ENCODE assay signal across 17 mouse cellular contexts in genomic region chr3:156766171-156766845, GRCm38 (mm10).
DNase-seq lines count a peak whose midpoint lies in the region; ATAC-seq lines count a peak whose summit lies in the region.
"Had no signal": no experiment of that assay in that cellular context is flagged by ENCODE, and none has a peak within 500 bp of the region (broad histone marks: within the 10 kb centered on the region; RNA-seq: fewer than 3 reads in every experiment).

No protein-coding gene starts in this region.

- no peak for ATAC-seq in heart, embryonic 15.5 days (replicated peaks; ENCODE audit: insufficient number of reproducible peaks, insufficient read depth, low FRiP score, low read depth)
- ATAC-seq in heart, embryonic 11.5 days (replicated peaks; ENCODE audit: insufficient number of reproducible peaks, low FRiP score, low TSS enrichment) = no peak
- ATAC-seq in lung, embryonic 16.5 days (ENCODE audit: low read depth) = 0 out of 2 replicates have a peak, but pooled peaks have one; percentile 36
- ATAC-seq in CD4-positive, CD25-positive, alpha-beta regulatory T cell, adult 4 months = no peak
- ATAC-seq: intestine, embryonic 16.5 days had no signal

- no peaks in the 10 kb centered on the region for H3K27me3 ChIP-seq in heart, embryonic 15.5 days
- no peaks in the 10 kb centered on the region for H3K27me3 ChIP-seq in heart, embryonic 11.5 days (ENCODE audit: control insufficient read depth, insufficient read depth, low read length)
- no peaks in the 10 kb centered on the region for H3K27me3 ChIP-seq in lung, embryonic 16.5 days (ENCODE audit: control insufficient read depth, insufficient read depth, low read depth, low read length)
- H3K27me3 ChIP-seq: heart, embryonic 13.5 days; hindbrain, embryonic 12.5 days; liver, embryonic 15.5 days had no signal

- 45% methylated on average over 2 of the region's 2 CpGs for WGBS in heart, embryonic 15.5 days
- 40% methylated on average over 2 of the region's 2 CpGs for WGBS in heart, embryonic 11.5 days (ENCODE audit: insufficient replicate concordance)
- 30% methylated on average over 2 of the region's 2 CpGs for WGBS in lung, embryonic 16.5 days

- no peaks in the 10 kb centered on the region for H3K36me3 ChIP-seq in heart, embryonic 15.5 days
- H3K36me3 ChIP-seq in heart, embryonic 11.5 days (ENCODE audit: control insufficient read depth, insufficient read depth, low read length) = no peaks in the 10 kb centered on the region
- no peaks in the 10 kb centered on the region for H3K36me3 ChIP-seq in lung, embryonic 16.5 days (ENCODE audit: control insufficient read depth, insufficient read depth, low read length)
- H3K36me3 ChIP-seq: heart, embryonic 13.5 days; hindbrain, embryonic 12.5 days; liver, embryonic 15.5 days had no signal

- peaks cover 11% of the 10 kb centered on the region; the same call in 1 of the 2 replicates for H3K4me1 ChIP-seq in heart, embryonic 15.5 days (replicated peaks)
- H3K4me1 ChIP-seq in heart, embryonic 11.5 days (ENCODE audit: control insufficient read depth, insufficient read depth, low read length) = no peaks in the 10 kb centered on the region
- H3K4me1 ChIP-seq in lung, embryonic 16.5 days (replicated peaks; ENCODE audit: control insufficient read depth, insufficient read depth, low read length) = peaks cover 11% of the 10 kb centered on the region; the same call in 1 of the 2 replicates
- H3K4me1 ChIP-seq: liver, embryonic 15.5 days had no signal

- H3K9me3 ChIP-seq in heart, embryonic 15.5 days (replicated peaks) = no peaks in the 10 kb centered on the region
- no peaks in the 10 kb centered on the region for H3K9me3 ChIP-seq in heart, embryonic 11.5 days (replicated peaks; ENCODE audit: control insufficient read depth, low read length)
- H3K9me3 ChIP-seq in lung, embryonic 16.5 days (ENCODE audit: control insufficient read depth, low read length) = no peaks in the 10 kb centered on the region
- H3K9me3 ChIP-seq: heart, embryonic 13.5 days; hindbrain, embryonic 12.5 days; liver, embryonic 15.5 days had no signal

- H3K9ac ChIP-seq in heart, embryonic 15.5 days = no peak overlapping the region
- no peak overlapping the region for H3K9ac ChIP-seq in heart, embryonic 11.5 days (ENCODE audit: low read depth, low read length)
- no peak overlapping the region for H3K9ac ChIP-seq in lung, embryonic 16.5 days (ENCODE audit: low read length)
- H3K9ac ChIP-seq: heart, embryonic 13.5 days; hindbrain, embryonic 12.5 days; liver, embryonic 15.5 days had no signal

- peak overlapping the region; percentile 21; the same call in 1 of the 2 replicates for H3K27ac ChIP-seq in heart, embryonic 15.5 days
- no peak overlapping the region for H3K27ac ChIP-seq in heart, embryonic 11.5 days (ENCODE audit: low read depth, low read length)
- no peak overlapping the region for H3K27ac ChIP-seq in lung, embryonic 16.5 days (ENCODE audit: low read length)
- H3K27ac ChIP-seq: heart, embryonic 13.5 days; hindbrain, embryonic 12.5 days; liver, embryonic 15.5 days had no signal

- no peak for DNase-seq in lung, postnatal 4 days
- DNase-seq in cerebellum, adult 18-20 months = peak; percentile 38 to 49
- DNase-seq in cerebellum, postnatal 25 days = peak; percentile 45
- no peak for DNase-seq in heart, adult 18-20 months
- DNase-seq: adrenal gland, postnatal 25 days; embryo, embryonic 11 days; midbrain, embryonic 14.5 days; right cerebral cortex, adult 18-20 months; thymus, postnatal 4 days had no signal

- H3K4me3 ChIP-seq in heart, embryonic 15.5 days = no peak overlapping the region
- no peak overlapping the region for H3K4me3 ChIP-seq in heart, embryonic 11.5 days (ENCODE audit: low read depth, low read length)
- H3K4me3 ChIP-seq in lung, embryonic 16.5 days (ENCODE audit: low read length) = no peak overlapping the region
- H3K4me3 ChIP-seq: heart, embryonic 13.5 days; hindbrain, embryonic 12.5 days; liver, embryonic 15.5 days had no signal

- H3K4me2 ChIP-seq in heart, embryonic 15.5 days = no peak overlapping the region
- H3K4me2 ChIP-seq in heart, embryonic 11.5 days = no peak overlapping the region
- no peak overlapping the region for H3K4me2 ChIP-seq in lung, embryonic 16.5 days (ENCODE audit: low read depth, low read length)
- H3K4me2 ChIP-seq: heart, embryonic 13.5 days; hindbrain, embryonic 12.5 days; liver, embryonic 15.5 days had no signal

Comparison
In these comparisons a context has a peak if more than half of its experiments do, and no peak if none do; other contexts are left out.
1. DNase-seq: peak in cerebellum, adult 18-20 months (2 of 2) and cerebellum, postnatal 25 days (2 of 2); none in lung, postnatal 4 days (0 of 2) and heart, adult 18-20 months (0 of 2).